Mouse (Mus musculus) left cerebral cortex, postnatal 10 days (tissue): ENCODE data around the gene 2010300C02Rik. TPM values are rescaled to one million over a fixed set of nuclear protein-coding genes. Genes with fewer than 3 reads are reported as not detected.

Experiments used
- DNase-seq, 2 experiments: peaks; one replicate each; pipeline ENCODE4 v3.0.0; 2021 to 2022; ENCODE audit warnings: low spot score in 2 of 2, mixed read lengths in 1 of 2; ENCODE audit errors: extremely low spot score in 1 of 2
- intact Hi-C: fragments of 180-260 bp; cut with DNase I; formaldehyde crosslinking; loops from one replicate; pipeline ENCODE4 v1.15.1; 2025
- total RNA-seq, 2 experiments: library from RNA; stranded (reverse); gene quantifications; 2 replicates each; pipeline ENCODE4 v1.2.3; 2021

2010300C02Rik gene
- 100 to 1,000 TPM; 106 to 122 TPM for total RNA-seq

DNA sequence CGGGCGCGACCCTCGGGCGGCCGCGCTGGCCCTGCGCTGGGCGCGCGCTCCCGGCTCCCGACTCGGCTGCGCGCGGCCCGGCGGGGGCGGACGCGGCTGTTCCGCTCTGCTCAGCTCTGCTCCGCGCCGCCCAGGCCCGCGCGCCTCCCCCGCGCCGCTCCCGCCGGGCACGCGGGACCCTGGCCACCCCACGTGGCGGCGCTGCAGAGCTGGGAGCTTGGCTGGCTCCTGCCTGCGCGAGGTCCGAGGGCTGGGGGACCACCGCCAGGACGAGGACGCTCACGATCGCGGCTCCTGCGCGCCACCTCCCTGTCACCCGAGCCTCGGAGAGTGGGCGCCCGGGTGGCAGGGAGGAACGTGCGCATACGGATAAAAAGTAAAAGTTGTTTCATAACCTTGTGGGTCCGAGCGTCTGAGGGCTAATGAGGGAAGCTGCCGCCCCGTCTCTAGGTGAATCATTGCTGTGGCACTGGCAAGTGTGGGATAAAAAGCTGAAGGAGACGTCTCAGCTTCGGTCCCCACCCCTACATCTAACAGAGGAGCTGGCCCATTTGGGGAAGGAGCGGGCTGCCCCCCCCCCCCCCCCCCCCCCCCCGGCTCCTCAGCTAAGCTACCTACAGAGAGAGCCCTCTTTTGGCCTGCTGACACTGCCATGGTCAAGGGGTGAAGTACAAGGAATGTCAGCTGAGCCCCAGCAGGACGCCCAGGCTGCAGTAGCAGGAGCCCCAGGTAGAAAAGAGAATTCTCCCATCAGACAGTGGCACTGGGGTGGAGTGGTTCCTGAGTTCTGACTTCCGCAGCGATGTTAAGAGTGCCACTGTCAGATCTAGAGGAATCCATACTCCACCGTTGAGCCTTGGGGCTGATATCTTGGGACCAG is at the start of gene 2010300C02Rik:
TSS of gene 2010300C02Rik (minus strand) at position 325 of the 880 bp plus-strand sequence.
- intact Hi-C loops: loop anchor here (5.0 kb wide), 1 partner anchor 43 kb away; no protein-coding TSS in a partner anchor
- peak; percentile 52 to 88 for DNase-seq

DNA sequence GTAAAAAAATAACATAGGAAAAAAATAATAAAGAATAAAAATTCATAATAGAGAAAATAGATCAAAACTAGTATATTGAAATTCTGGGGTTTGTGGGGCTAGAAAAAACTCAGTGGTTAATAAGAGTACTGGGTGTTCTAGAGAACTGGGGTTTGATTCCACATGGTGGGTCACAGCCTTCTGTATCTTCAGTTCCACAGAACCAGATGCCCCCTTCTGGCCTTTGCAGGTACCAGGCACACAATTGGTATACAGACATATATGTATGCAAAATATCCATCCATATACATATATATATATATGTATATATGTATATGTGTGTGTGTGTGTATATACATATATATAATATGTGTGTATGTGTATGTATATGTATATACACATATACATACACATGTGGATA is 39.5 kb upstream of the 2010300C02Rik start:
- intact Hi-C loops: no loop called here
- no peak for DNase-seq

GRCm38 (mm10) chr1:37744650-37745259 is 24.9 kb upstream of the 2010300C02Rik start:
- intact Hi-C loops: no loop called here
- DNase-seq: no peak

DNA sequence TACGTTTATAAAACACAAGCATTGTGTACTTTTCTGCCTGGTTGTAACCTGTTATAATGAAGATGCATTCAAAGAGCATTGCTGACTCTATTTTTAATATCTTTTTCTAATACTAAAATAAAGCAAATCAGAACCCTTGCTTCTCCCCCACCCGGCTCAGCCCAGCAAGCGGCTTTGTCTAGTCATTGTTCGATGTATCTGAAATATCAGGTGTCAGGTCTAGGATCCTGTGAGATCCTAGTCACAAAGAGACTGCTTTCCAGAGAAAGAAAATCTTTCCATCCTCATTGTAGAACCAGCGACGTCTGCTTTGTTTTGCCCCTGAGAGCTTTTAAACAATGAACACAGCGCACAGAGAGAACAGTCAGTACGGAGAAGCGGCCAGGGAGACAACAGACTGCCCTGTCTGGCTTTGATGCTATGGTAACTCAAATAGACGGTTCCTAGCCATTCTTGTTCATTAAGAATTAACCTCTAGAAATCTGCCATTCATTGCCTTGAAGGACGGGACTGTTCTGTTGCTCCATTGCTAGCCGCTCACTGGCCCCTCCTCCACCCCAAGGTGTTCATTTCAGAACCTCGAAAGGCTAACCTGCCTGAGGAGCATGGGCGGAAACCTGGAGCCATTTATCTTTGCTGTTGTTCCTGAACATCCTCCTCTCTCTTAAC is 22.9 kb upstream of the 2010300C02Rik start:
- intact Hi-C loops: no loop called here
- no peak for DNase-seq

GRCm38 (mm10) chr1:37742126-37742525 is 22.2 kb upstream of the 2010300C02Rik start:
- DNase-seq: no peak
- intact Hi-C loops: no loop called here

- intact Hi-C loops: no loop called here
- no peak for DNase-seq
These were observed 20.4 kb upstream of the 2010300C02Rik start for GRCm38 (mm10) chr1:37740161-37740802.

DNA sequence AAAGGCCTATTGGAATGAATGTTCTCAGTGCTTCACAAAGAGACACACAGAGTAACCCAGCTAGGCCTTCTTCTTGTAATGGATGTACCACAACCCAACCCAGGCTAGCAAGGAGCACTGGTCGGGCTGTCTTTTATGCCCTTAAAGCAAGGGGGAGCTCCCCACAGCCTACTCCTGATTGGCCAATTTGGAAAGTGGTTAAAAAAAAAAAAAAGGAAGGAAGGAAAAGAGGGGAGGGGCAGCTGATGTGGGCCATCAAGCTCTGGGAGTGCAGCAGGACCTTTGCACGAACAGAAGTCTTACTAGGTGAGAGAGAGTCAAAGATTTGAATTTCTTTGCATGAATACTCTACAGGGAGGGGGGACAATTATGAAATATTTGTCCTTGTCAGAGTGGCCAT is 19.0 kb upstream of the 2010300C02Rik start:
- intact Hi-C loops: no loop called here

DNA sequence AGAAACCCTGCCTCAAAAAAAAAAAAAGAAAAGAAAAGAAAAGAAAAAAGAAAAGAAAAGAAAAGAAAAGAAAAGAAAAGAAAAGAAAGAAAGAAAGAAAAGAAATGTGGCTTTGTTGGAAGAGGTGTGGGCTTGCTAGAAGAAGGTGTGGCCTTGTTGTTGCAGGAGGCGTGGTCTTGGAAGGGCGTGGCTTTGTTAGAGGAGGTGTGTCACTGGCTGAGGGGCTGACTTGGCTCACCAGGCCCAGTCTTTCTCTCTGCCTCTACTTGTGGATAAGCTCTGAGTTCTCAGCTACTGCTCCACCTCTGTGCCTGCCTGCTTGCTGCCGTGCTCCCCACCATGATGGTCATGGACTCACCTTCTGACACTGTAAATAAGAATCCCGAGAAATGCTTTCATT is 17.2 kb upstream of the 2010300C02Rik start:
- no peak for DNase-seq
- intact Hi-C loops: no loop called here

More for the DNA sequence above, 19.0 kb upstream of the 2010300C02Rik start:
- no peak for DNase-seq

DNA sequence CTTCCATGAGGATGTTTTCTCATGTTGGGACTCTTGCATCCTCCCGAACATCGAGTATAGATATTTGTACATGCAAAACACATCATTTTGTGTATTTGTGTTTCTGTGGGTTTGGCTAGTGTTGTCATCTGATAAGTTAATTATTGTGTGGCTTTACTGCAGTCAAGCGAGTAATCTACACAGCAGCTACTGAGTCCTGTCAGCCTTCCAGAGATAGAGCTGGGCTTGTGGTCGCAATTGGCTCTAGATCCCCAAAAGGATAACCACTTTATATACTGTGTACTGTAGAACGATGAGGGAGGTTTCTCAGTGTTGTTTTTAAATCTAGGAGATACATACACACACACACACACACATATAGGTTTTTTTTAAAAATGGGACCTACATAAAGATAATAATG is 16.0 kb upstream of the 2010300C02Rik start:
- intact Hi-C loops: no loop called here
- DNase-seq: no peak

DNA sequence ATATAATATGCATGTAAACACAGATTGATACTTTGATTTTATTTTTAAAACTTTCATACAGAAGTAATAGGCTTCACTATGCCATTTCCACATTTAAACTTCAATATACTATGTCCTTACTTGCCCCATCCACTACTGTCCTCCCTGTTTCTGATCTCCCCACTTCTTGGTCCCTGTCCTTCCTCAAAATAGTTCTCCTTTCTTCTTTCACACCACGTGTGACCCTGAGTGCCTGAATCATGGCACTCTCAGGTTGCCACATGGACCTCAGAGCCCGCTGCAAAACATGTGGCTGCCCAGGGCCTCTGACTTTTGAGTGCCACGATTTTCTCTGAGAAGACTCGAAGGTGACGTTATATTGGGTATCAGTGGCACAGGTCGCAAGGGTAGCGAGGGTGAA is 15.0 kb upstream of the 2010300C02Rik start:
- intact Hi-C loops: no loop called here
- no peak for DNase-seq

DNA sequence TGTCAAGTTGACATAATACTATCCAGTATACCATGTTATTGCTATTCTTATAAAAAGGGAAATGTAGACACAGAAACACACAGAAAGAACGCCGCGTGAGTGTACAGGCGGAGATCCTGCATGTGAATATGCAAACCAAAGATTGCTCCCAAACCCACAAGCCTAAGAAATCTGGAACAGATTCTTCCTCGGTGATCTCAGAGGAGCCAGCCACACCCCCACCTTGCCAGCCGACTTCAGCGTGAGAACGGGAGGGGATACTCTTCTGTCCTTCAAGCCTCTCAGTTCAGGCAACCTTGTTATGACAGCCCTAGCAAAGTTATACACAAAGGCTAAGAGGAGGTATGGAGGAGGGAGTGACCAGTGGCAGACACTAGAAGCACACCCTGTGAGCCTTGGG is 9.5 kb upstream of the 2010300C02Rik start:
- intact Hi-C loops: no loop called here

DNA sequence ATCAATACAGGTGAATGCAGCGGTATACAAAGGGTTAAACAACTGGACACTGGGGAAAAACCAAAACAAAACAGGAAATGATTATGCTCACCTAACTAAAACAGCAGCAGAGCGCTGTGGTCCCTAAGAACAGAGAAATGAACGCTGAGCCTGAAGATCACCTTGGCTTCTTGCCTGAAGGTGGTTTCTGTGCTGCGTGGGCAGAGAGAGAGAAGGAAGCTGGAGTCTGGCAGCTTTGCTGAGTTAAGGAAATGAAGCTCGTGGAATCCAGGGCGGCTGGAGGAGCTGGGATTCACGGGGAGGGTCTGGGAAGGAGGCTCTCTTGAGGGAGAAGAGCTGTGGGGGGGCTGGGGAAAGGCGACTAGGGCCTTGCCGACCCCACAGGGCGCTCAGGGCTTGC is 8.2 kb upstream of the 2010300C02Rik start:
- DNase-seq: peak in 1 of 2 experiments; percentile 43
- intact Hi-C loops: no loop called here

More for the DNA sequence above, 9.5 kb upstream of the 2010300C02Rik start:
- no peak for DNase-seq

GRCm38 (mm10) chr1:37727186-37727585 is 7.3 kb upstream of the 2010300C02Rik start:
- DNase-seq: no peak
- intact Hi-C loops: loop anchor here (2.0 kb wide), 1 partner anchor 138 kb away; no protein-coding TSS in a partner anchor

- intact Hi-C loops: loop anchor here (2.0 kb wide), 1 partner anchor 138 kb away; no protein-coding TSS in a partner anchor
These were observed 6.5 kb upstream of the 2010300C02Rik start for GRCm38 (mm10) chr1:37726426-37726825.

DNA sequence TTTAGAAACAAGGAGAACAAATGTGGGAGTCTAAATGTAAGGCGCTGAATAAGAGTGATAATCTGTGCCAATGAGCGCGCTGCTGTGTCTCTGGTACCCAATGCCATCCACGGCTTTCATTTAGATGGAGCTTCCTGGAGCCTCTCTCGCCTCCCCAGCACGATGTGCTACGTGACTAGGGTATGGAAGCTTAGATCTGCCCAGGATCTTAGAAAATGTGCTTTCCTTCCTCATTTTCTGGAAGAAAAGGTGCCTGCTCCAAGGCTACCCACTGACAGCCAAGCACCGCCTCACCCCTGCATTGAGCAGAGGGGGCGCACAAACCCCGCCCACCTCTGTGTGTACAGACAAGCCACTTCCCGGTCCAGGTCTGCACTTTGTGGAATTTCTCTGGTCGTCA is 6.0 kb upstream of the 2010300C02Rik start:
- intact Hi-C loops: loop anchor here (2.0 kb wide), 1 partner anchor 139 kb away; no protein-coding TSS in a partner anchor
- peak; percentile 44 to 79 for DNase-seq

More at GRCm38 (mm10) chr1:37726426-37726825, 6.5 kb upstream of the 2010300C02Rik start:
- peak in 1 of 2 experiments; percentile 53 for DNase-seq

GRCm38 (mm10) chr1:37721092-37721491 is 1.2 kb upstream of the 2010300C02Rik start:
- intact Hi-C loops: no loop called here
- no peak for DNase-seq

DNA sequence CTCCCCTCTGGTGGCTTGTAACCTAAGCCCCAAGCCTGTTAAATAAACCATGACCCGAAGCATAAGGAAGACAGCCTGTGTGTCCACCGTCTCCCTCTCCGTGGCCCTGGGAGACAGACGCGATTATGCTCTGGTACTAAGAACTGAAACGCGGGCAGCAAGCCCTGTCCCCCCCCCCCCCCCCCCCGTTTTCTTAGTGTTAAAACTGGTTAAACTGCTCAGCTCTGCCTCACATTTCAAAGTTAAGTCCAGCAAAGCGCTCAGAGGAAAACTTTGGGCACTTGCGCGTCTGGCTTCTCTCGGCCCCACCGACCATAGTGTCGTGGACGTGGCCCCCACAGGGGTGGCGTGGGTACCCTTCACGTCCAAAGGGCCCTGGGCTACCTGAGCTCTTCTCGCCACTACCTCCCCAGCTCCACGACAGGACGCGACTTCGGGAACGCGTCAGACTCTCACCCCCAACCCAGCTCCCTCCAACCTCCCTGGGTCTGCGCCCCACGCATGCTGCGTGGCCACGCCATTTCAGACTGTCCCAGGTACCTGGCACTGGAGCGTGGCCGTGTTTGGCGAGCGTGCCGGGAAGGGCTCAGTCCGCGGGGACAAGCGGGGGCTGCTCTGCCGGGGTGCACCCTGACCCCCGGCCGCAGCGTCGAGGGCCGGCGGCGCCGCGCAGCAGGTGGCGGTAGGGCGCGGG is 708 bp downstream of the 2010300C02Rik start:
- no peak for DNase-seq
- intact Hi-C loops: loop anchor here (5.0 kb wide), 1 partner anchor 42 kb away; no protein-coding TSS in a partner anchor

DNA sequence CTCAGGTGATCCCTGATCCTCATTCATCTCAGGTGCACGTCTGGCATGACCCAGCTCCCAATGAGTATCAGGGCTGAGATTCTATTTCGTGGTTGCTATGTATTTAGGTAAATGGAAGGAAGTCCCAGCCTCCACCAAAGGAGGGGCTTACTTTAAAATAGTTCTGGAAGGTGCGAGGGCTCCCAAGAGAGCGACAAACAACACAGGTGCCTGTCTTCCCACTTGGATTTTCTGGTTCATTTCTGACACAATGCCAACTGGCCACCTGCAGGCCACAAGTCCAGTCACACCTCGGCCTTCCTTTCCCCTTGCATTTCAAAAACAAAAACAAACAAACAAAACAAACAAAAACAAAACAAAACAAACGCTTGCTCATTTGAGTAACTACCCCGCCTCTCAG is 1.4 kb downstream of the 2010300C02Rik start:
- intact Hi-C loops: loop anchor here (5.0 kb wide), 1 partner anchor 41 kb away; no protein-coding TSS in a partner anchor
- no peak for DNase-seq
